Mouse (Mus musculus): ENCODE measurements around the gene Atrip.

Atrip gene

GRCm38 (mm10) chr9:109031001-109031400 lies 42.9 kb downstream of the Atrip start:
- DNase-seq, result no peak

- no peak for DNase-seq
Observed at GRCm38 (mm10) chr9:109030312-109030711, 43.6 kb downstream of the Atrip start.

GRCm38 (mm10) chr9:109028919-109029318 lies 45.0 kb downstream of the Atrip start:
- no peak for DNase-seq

- no peak for DNase-seq
Observed at GRCm38 (mm10) chr9:109028421-109028820, 45.5 kb downstream of the Atrip start.

- DNase-seq, result no peak
Observed at GRCm38 (mm10) chr9:109027521-109027920, 46.4 kb downstream of the Atrip start.

GRCm38 (mm10) chr9:109022866-109023685 lies 50.8 kb downstream of the Atrip start:
- no peak for DNase-seq

- no peak for DNase-seq
Observed at GRCm38 (mm10) chr9:109021428-109021827, 52.5 kb downstream of the Atrip start.

GRCm38 (mm10) chr9:109016973-109017604 lies 56.8 kb downstream of the Atrip start:
- DNase-seq, result no peak

- no peak for DNase-seq
Observed at GRCm38 (mm10) chr9:109015397-109015796, 58.5 kb downstream of the Atrip start.

- no peak for DNase-seq
Observed at GRCm38 (mm10) chr9:109010316-109010690, 63.6 kb downstream of the Atrip start.

GRCm38 (mm10) chr9:109009636-109010315 lies 64.1 kb downstream of the Atrip start:
- DNase-seq, result no peak

- no peak for DNase-seq
Observed at GRCm38 (mm10) chr9:109008994-109009635, 64.8 kb downstream of the Atrip start.

- no peak for DNase-seq
Observed at GRCm38 (mm10) chr9:109008081-109008480, 65.8 kb downstream of the Atrip start.
